Mouse (Mus musculus) cerebellum, adult 2 months (tissue): Measurements from ENCODE around the gene Tmem164. TPM values are rescaled to one million over a fixed set of nuclear protein-coding genes. Genes with fewer than 3 reads are reported as not detected.
A peak's percentile ranks its signal among the peaks of the same experiment; 100 is the strongest.

ENCODE experiments used
- DNase-seq, 2 experiments: peaks; one replicate each; pipeline ENCODE4 v3.0.0; 2021
- H3K27ac ChIP-seq: fragments of 200-500 bp; 2 replicates; pipeline ENCODE4 v1.5.1; 2012; ENCODE audit warnings: low read length, control low read depth, inconsistent platforms; ENCODE audit not compliant: insufficient read depth
- H3K27me3 ChIP-seq: fragments of 200-500 bp; 2 replicates; pipeline ENCODE4 v1.6.1; 2012; ENCODE audit warnings: inconsistent platforms, mild to moderate bottlenecking, low read length, moderate library complexity; ENCODE audit not compliant: control insufficient read depth, insufficient read depth
- H3K4me1 ChIP-seq: fragments of 200-500 bp; 2 replicates; pipeline ENCODE4 v1.6.1; 2011; ENCODE audit warnings: low read length; ENCODE audit not compliant: control insufficient read depth, insufficient read depth
- H3K4me3 ChIP-seq: fragments of 200-500 bp; replicated peaks from 2 replicates; pipeline ENCODE3; 2011; ENCODE audit warnings: mild to moderate bottlenecking, low read depth, low read length, control low read depth; ENCODE audit not compliant: insufficient read depth
- CTCF ChIP-seq: fragments of 200-500 bp; IDR thresholded peaks from 2 replicates; pipeline ENCODE4 v1.5.1; 2011; ENCODE audit warnings: low read depth, mild to moderate bottlenecking, control low read depth, low read length, moderate library complexity, borderline replicate concordance; ENCODE audit not compliant: insufficient read depth
- POLR2A ChIP-seq: fragments of 200-500 bp; IDR thresholded peaks from 2 replicates; pipeline ENCODE4 v1.6.1; 2011; ENCODE audit warnings: low read length, control low read depth, borderline replicate concordance; ENCODE audit not compliant: insufficient read depth
- WGBS: fragments of 180-500 bp; shearing (Covaris S2); methylation state at CpG from one replicate; pipeline ENCODE4 v1.1.7; 2018; 5-methylcytosine and 5-hydroxymethylcytosine counted together
- polyA plus RNA-seq: library from polyadenylated mRNA; depleted of rRNA; stranded (reverse); fragments of >200 nt; gene quantifications from 2 replicates; pipeline ENCODE4 v1.2.3, GENCODE M21; 2012

Tmem164 gene
- polyA plus RNA-seq, 1 experiment, result 18.1 TPM

GRCm38 (mm10) chrX:142760415-142760814 is 79.2 kb downstream of the Tmem164 start:
- Histone ChIP-seq H3K27me3 (no peaks in the 10 kb centered on the region), H3K4me3 (no peak overlapping the region), H3K4me1 (peaks cover 1% of the 10 kb centered on the region; the same call in 1 of the 2 replicates), H3K27ac (no peak overlapping the region)
- DNase-seq, result no peak
- TF ChIP-seq CTCF, result no peak
- no peak for TF ChIP-seq POLR2A
- 76% methylated on average over 6 of the region's 6 CpGs for WGBS

DNA sequence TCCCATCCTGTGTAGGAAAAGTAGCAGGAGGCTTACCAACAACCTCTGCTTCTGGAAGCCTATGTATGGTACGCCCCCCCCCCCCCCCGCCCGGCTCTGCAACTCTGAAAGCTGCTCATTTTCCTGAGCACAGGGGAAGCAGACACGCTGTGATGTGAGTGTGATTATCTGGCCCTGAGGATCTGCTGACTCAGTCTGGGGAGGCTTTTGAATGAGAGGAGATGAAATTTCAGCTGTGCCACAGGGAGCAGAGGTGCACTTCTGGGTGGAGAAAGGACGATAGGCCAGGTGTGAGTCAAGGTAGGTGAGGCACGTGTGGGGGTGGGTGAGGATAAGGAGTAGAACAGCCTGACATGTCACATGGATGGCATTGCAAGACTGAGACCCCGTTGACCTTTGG is 82.1 kb downstream of the Tmem164 start:
- Histone ChIP-seq H3K4me3 (no peak overlapping the region), H3K27ac (no peak overlapping the region), H3K4me1 (no peaks in the 10 kb centered on the region), H3K27me3 (no peaks in the 10 kb centered on the region)
- 86% methylated on average over 7 of the region's 7 CpGs for WGBS
- DNase-seq, result no peak
- TF ChIP-seq CTCF, result no peak
- TF ChIP-seq POLR2A, result no peak

GRCm38 (mm10) chrX:142769698-142770097 is 88.5 kb downstream of the Tmem164 start:
- Histone ChIP-seq H3K27ac (no peak overlapping the region), H3K4me3 (no peak overlapping the region), H3K4me1 (no peaks in the 10 kb centered on the region), H3K27me3 (no peaks in the 10 kb centered on the region)
- no peak for TF ChIP-seq CTCF
- TF ChIP-seq POLR2A, result no peak
- 79% methylated on average over 6 of the region's 6 CpGs for WGBS
- no peak for DNase-seq

DNA sequence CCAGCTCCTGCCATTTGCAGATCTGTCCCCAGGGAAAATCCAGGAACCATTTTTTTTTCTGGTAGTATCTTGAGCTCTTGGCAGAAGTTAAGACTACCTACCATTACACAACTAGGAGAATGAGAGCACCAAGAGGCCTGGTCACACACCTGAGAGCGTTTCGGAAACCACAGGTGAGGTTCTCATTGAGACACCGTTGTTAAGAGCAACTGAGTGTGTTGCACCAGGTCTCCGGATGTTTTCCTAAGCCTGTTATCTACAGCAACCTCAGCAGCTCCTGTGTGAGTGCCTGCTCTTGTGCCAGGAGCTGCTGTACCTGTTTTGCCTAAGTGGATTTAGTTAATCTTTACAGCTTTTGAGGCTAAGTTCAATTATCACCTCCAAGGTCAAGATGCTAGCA is 92.5 kb downstream of the Tmem164 start:
- H3K4me3 ChIP-seq, result no peak overlapping the region
- no peak for DNase-seq
- no peaks in the 10 kb centered on the region for H3K27me3 ChIP-seq
- WGBS, result 92% methylated on average over 4 of the region's 4 CpGs
- no peak overlapping the region for H3K27ac ChIP-seq
- peaks cover 2% of the 10 kb centered on the region for H3K4me1 ChIP-seq
- TF ChIP-seq POLR2A, result no peak
- TF ChIP-seq CTCF, result no peak

- no peak overlapping the region for H3K4me3 ChIP-seq
- peaks cover 2% of the 10 kb centered on the region for H3K4me1 ChIP-seq
- TF ChIP-seq POLR2A (no peak), CTCF (no peak)
- 39% methylated on average over 4 of the region's 4 CpGs for WGBS
- DNase-seq, result peak; percentile 33 to 50
- no peaks in the 10 kb centered on the region for H3K27me3 ChIP-seq
- no peak overlapping the region for H3K27ac ChIP-seq
Observed at GRCm38 (mm10) chrX:142776131-142776530, 94.9 kb downstream of the Tmem164 start.

DNA sequence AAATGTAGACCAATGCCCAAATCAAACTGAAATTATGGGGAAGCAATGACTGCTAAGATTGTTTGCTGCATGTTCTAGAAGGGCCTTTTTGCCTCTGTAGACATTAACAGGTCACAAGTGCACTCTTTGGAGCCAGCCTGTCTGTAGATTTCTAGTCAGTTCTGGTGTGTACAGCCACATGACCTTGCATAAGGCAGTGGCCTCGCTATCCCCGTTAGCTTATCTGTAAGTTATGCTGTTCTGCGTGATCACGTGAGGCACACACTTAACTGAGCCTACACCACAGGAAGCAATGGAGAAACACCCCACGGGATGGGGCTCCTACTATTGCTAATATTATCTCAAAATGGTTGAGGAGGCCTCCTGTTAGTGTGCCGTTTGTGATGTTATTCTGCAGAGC is 97.4 kb downstream of the Tmem164 start:
- no peak overlapping the region for H3K27ac ChIP-seq
- TF ChIP-seq POLR2A (no peak), CTCF (no peak)
- no peaks in the 10 kb centered on the region for H3K27me3 ChIP-seq
- peaks cover 2% of the 10 kb centered on the region for H3K4me1 ChIP-seq
- no peak for DNase-seq
- 64% methylated on average over 6 of the region's 6 CpGs for WGBS
- no peak overlapping the region for H3K4me3 ChIP-seq

DNA sequence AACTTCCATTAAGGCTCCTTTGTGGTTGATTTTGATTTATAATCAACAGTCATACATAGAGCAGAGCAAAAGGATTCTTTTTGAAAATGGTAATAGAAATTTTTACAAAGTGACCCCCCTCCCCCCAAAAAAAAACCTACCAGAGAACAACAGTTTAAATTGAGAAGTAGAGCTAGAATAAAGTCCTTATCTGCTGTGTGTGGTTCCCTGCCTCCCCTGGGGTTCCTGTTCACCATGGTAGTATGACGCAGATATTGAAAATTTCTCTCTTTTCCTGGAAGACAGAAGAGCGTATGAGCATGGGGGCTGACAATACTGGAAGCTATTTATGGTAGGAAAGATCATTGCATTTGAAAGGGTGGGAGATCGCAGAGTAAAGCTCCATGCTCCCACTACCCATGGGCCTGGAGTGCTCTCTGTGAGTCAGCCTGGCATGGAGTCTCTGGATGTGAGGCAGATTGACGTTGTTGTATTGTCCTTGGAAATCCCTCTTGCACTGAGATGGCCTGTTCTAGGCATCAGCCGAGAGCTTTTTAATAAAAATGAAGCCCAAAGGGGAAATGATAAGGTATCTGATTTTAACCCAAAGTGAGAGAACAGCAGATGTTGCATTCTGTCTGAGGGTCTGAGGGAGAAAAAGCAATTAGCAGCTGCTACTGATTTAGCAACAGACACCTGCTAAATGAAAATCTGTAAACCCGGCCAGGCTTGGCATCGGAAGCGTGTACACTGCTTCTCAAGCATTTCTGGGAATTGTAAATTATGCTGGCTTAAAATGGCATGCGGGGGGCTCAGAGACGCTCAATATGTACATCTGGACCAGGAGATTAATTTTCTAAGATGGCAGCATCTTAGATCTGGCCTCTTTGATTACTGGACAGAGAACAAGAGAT is 105.2 kb downstream of the Tmem164 start:
- 41% methylated on average over 10 of the region's 10 CpGs for WGBS
- Histone ChIP-seq H3K27ac (no peak overlapping the region), H3K4me3 (no peak overlapping the region), H3K4me1 (no peaks in the 10 kb centered on the region), H3K27me3 (no peaks in the 10 kb centered on the region)
- no peak for TF ChIP-seq POLR2A
- no peak for TF ChIP-seq CTCF
- peak in 1 of 2 experiments; percentile 8 for DNase-seq

GRCm38 (mm10) chrX:142792185-142792584 is 111.0 kb downstream of the Tmem164 start:
- Histone ChIP-seq H3K27ac (no peak overlapping the region), H3K4me3 (no peak overlapping the region), H3K27me3 (no peaks in the 10 kb centered on the region), H3K4me1 (no peaks in the 10 kb centered on the region)
- TF ChIP-seq CTCF, result no peak
- no peak for DNase-seq
- 96% methylated on average over 2 of the region's 2 CpGs for WGBS
